Mouse (Mus musculus): ENCODE data around the gene Pcsk5.

GRCm38 (mm10) chr19:17388404-17388803 is 449.0 kb downstream of the Pcsk5 start:
- TF ChIP-seq POLR2A (IDR thresholded peaks at IDR 0.05; ENCODE audit: extremely low read depth, insufficient read depth, low read length) = no peak
- TF ChIP-seq CTCF (IDR thresholded peaks at IDR 0.05; ENCODE audit: extremely low read depth, insufficient read depth, low read length) = peak; percentile 29; the same call in 1 of the 2 replicates

Data from cortical plate, adult 2 months (tissue).